Comparison of ENCODE assay signal across 9 mouse cellular contexts in the genomic region with DNA sequence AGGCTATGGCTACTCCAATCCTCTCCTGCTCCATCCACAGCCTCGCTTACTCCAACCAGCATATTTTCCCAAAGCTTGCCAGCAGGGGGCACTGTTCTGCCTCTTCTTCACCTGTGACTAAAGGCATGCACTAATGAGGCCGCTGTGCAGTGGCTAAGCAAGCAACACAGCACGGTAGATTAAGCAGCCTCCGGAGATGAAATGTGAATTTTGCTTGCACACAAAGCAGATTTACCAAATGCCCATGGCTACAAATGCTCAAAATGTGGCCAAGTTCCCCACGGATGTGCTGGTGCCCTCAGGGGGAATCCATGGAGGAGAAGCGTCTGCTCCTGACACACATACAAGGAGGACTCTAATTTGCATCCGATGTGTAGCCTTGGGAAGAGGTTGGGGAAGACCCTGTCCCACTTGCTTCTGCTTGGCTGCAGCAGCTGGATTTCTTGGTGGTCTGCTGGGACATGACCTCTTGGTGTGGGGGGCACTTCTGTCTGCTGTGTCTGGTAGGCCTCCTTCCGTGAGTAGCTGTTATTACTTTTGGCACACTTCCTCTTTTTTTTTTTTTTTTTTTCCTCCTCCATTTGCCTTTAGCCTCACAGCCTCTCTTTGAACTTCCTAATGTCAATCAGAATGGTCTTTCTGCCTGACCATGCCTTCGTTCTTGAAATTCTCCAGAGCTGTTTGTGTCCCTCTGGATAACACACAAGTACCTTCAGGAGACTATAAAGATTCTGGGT.
DNase-seq lines count a peak whose midpoint lies in the region; ATAC-seq and TF ChIP-seq lines count a peak whose summit lies in the region.
"Had no signal": no experiment of that assay in that cellular context is flagged by ENCODE, and none has a peak within 500 bp of the region (broad histone marks: within the 10 kb centered on the region; RNA-seq: fewer than 3 reads in every experiment).

No protein-coding gene starts in this region.

- no peaks in the 10 kb centered on the region for H3K9me3 ChIP-seq in MEL (replicated peaks; ENCODE audit: insufficient read depth, low read length)
- H3K9me3 ChIP-seq in embryonic facial prominence, embryonic 13.5 days: no peaks in the 10 kb centered on the region
- no peaks in the 10 kb centered on the region for H3K9me3 ChIP-seq in hindbrain, embryonic 14.5 days (ENCODE audit: control insufficient read depth, low read length)
- H3K9me3 ChIP-seq: heart, embryonic 13.5 days had no signal

- peak; percentile 48; the same call in 1 of the 2 replicates for ATAC-seq in embryonic facial prominence, embryonic 13.5 days (ENCODE audit: insufficient number of reproducible peaks, insufficient read depth, low FRiP score, low TSS enrichment, low read depth)
- peak; percentile 90; the same call in 1 of the 2 replicates for ATAC-seq in hindbrain, embryonic 14.5 days (ENCODE audit: low FRiP score)
- ATAC-seq in monocyte, adult 5-6 weeks (replicated peaks; ENCODE audit: insufficient number of reproducible peaks, low FRiP score, low TSS enrichment, poor library complexity, severe bottlenecking): no peak

- TF ChIP-seq CTCF in MEL (IDR thresholded peaks at IDR 0.05 in 2 of 3, conservative IDR thresholded peaks at IDR 0.05 in 1 of 3; ENCODE audit: control insufficient read depth in 1 of 3, insufficient read depth in 1 of 3, low read depth in 2 of 3, low read length in 3 of 3, poor library complexity in 1 of 3, severe bottlenecking in 1 of 3): peak; percentile 4 to 30 (median 14); a peak in 2 of 6 replicates
- peak; percentile 79 for TF ChIP-seq CTCF in brain, embryonic 14.5 days (IDR thresholded peaks at IDR 0.05; ENCODE audit: borderline replicate concordance, extremely low read depth, insufficient read depth, insufficient read length)

- TF ChIP-seq POLR2A in MEL (IDR thresholded peaks at IDR 0.05; ENCODE audit: control insufficient read depth in 1 of 2, insufficient read depth in 1 of 2, low read depth in 1 of 2, low read length in 2 of 2, poor library complexity in 1 of 2): no peak
- no peak for TF ChIP-seq POLR2A in brain, embryonic 14.5 days (IDR thresholded peaks at IDR 0.05; ENCODE audit: borderline replicate concordance, extremely low read depth, insufficient read depth, insufficient read length, poor library complexity, severe bottlenecking)

- no peak overlapping the region for H3K9ac ChIP-seq in MEL (ENCODE audit: control insufficient read depth, low read depth, low read length, poor library complexity, severe bottlenecking)
- H3K9ac ChIP-seq in embryonic facial prominence, embryonic 13.5 days: no peak overlapping the region
- H3K9ac ChIP-seq in hindbrain, embryonic 14.5 days: no peak overlapping the region
- H3K9ac ChIP-seq: heart, embryonic 13.5 days had no signal

- H3K36me3 ChIP-seq in MEL (ENCODE audit: control insufficient read depth in 1 of 2, insufficient read depth in 2 of 2, low read length in 2 of 2): no peaks in the 10 kb centered on the region
- no peaks in the 10 kb centered on the region for H3K36me3 ChIP-seq in embryonic facial prominence, embryonic 13.5 days
- H3K36me3 ChIP-seq in hindbrain, embryonic 14.5 days (replicated peaks; ENCODE audit: control insufficient read depth, insufficient read depth): no peaks in the 10 kb centered on the region
- H3K36me3 ChIP-seq: heart, embryonic 13.5 days had no signal

- TF ChIP-seq EP300 in MEL (IDR thresholded peaks at IDR 0.05; ENCODE audit: low read depth in 1 of 2, low read length in 2 of 2): no peak

- no peaks in the 10 kb centered on the region for H3K27me3 ChIP-seq in MEL (ENCODE audit: control insufficient read depth in 1 of 2, insufficient read depth in 2 of 2, low read length in 2 of 2)
- no peaks in the 10 kb centered on the region for H3K27me3 ChIP-seq in embryonic facial prominence, embryonic 13.5 days
- H3K27me3 ChIP-seq in hindbrain, embryonic 14.5 days (ENCODE audit: control insufficient read depth, insufficient read depth, low read length): no peaks in the 10 kb centered on the region
- H3K27me3 ChIP-seq: heart, embryonic 13.5 days had no signal

- H3K79me2 ChIP-seq in MEL (ENCODE audit: control insufficient read depth, insufficient read depth, low read length, poor library complexity): no peaks in the 10 kb centered on the region

- WGBS in embryonic facial prominence, embryonic 13.5 days: 16% methylated on average over 9 of the region's 9 CpGs
- WGBS in hindbrain, embryonic 14.5 days: 29% methylated on average over 9 of the region's 9 CpGs

- TF ChIP-seq RAD21 in MEL (IDR thresholded peaks at IDR 0.05; ENCODE audit: low read depth, low read length): no peak

- peak; percentile 3 for DNase-seq in MEL (ENCODE audit: low read depth, low spot score)
- peak; percentile 92 for DNase-seq in brain, embryonic 14.5 days (ENCODE audit: low read depth)
- peak; percentile 86 for DNase-seq in hindbrain, embryonic 14.5 days (ENCODE audit: low spot score)
- DNase-seq in layer of hippocampus, adult 9-11 months: peak; percentile 60
- peak; percentile 0 for DNase-seq in lung, postnatal 25 days (ENCODE audit: low spot score)
- peak; percentile 78 for DNase-seq in right cerebral cortex, postnatal 25 days

- no peak overlapping the region for H3K4me3 ChIP-seq in MEL (ENCODE audit: control insufficient read depth in 1 of 2, insufficient read depth in 1 of 2, low read depth in 2 of 2, low read length in 2 of 2)
- H3K4me3 ChIP-seq in embryonic facial prominence, embryonic 13.5 days: no peak overlapping the region
- no peak overlapping the region for H3K4me3 ChIP-seq in hindbrain, embryonic 14.5 days (replicated peaks; ENCODE audit: low read length)
- H3K4me3 ChIP-seq: heart, embryonic 13.5 days had no signal

- no peak overlapping the region for H3K27ac ChIP-seq in MEL (ENCODE audit: control insufficient read depth, low read depth, low read length)
- no peak overlapping the region for H3K27ac ChIP-seq in embryonic facial prominence, embryonic 13.5 days
- no peak overlapping the region for H3K27ac ChIP-seq in hindbrain, embryonic 14.5 days
- H3K27ac ChIP-seq: heart, embryonic 13.5 days had no signal

- H3K4me1 ChIP-seq in MEL (ENCODE audit: control insufficient read depth in 1 of 2, insufficient read depth in 2 of 2, low read length in 2 of 2): no peaks in the 10 kb centered on the region
- H3K4me1 ChIP-seq in embryonic facial prominence, embryonic 13.5 days: 0 out of 2 replicates have a peak, but pooled peaks cover 3% of the 10 kb centered on the region
- H3K4me1 ChIP-seq in hindbrain, embryonic 14.5 days (replicated peaks; ENCODE audit: control insufficient read depth, insufficient read depth, low read length): no peaks in the 10 kb centered on the region
- H3K4me1 ChIP-seq: heart, embryonic 13.5 days had no signal

- H3K4me2 ChIP-seq in embryonic facial prominence, embryonic 13.5 days: 0 out of 2 replicates have a peak overlapping the region, but pooled peaks have one; percentile 9
- H3K4me2 ChIP-seq in hindbrain, embryonic 14.5 days (replicated peaks): no peak overlapping the region
- H3K4me2 ChIP-seq: heart, embryonic 13.5 days had no signal

TF ChIP-seq in MEL, 35 proteins besides CTCF, POLR2A, EP300 and RAD21:
- 0 out of 2 replicates have a peak, but pooled peaks have one; percentile 29 for TF ChIP-seq ZNF384 (IDR thresholded peaks at IDR 0.05; ENCODE audit: low read depth, low read length)
- no peak for TF ChIP-seq CHD2 (IDR thresholded peaks at IDR 0.05; ENCODE audit: low read length)

Comparison
In these comparisons a context has a peak if more than half of its experiments do, and no peak if none do; other contexts are left out.
1. DNase-seq: peak in every context shown above with its lines; median percentile 92 in brain, embryonic 14.5 days; 86 in hindbrain, embryonic 14.5 days; 78 in right cerebral cortex, postnatal 25 days; 60 in layer of hippocampus, adult 9-11 months; 3 in MEL; 0 in lung, postnatal 25 days.